Mouse (Mus musculus) stomach, postnatal 0 days (tissue): ENCODE results near the gene Vps52. TPM values are rescaled to one million over a fixed set of nuclear protein-coding genes. Genes with fewer than 3 reads are reported as not detected.
A peak's percentile ranks its signal among the peaks of the same experiment; 100 is the strongest.
"Not testable (repeated sequence)": the region's sequence is repeated elsewhere in the genome, so short reads cannot be mapped to it uniquely, and the experiment has no call there.

Source experiments
- ATAC-seq: fragments of 200-750 bp; cut with Nextera tagmentation; 2 replicates; pipeline ENCODE4 v1.8.0; 2017; ENCODE audit not compliant: low FRiP score, low TSS enrichment
- DNase-seq: peaks from one replicate; pipeline ENCODE4 v3.0.0-alpha.2; 2016; ENCODE audit warnings: low spot score
- H3K27ac ChIP-seq: fragments of 300-500 bp; sonication (generic); replicated peaks from 2 replicates; pipeline ENCODE4 v1.5.1; 2014; ENCODE audit warnings: mild to moderate bottlenecking, control low read depth
- H3K27me3 ChIP-seq: fragments of 300-500 bp; sonication (generic); 2 replicates; pipeline ENCODE4 v1.6.1; 2014; ENCODE audit warnings: low read length; ENCODE audit not compliant: control insufficient read depth, insufficient read depth
- H3K36me3 ChIP-seq: fragments of 300-500 bp; sonication (generic); 2 replicates; pipeline ENCODE4 v1.6.1; 2014; ENCODE audit warnings: low read length, mixed read lengths; ENCODE audit not compliant: control insufficient read depth, insufficient read depth
- H3K4me1 ChIP-seq: fragments of 300-500 bp; sonication (generic); replicated peaks from 2 replicates; pipeline ENCODE4 v1.6.1; 2014; ENCODE audit warnings: antibody characterized with exemption; ENCODE audit not compliant: control insufficient read depth, insufficient read depth
- H3K4me2 ChIP-seq: fragments of 300-500 bp; sonication (generic); replicated peaks from 2 replicates; pipeline ENCODE4 v1.6.1; 2014; ENCODE audit warnings: low read depth, mild to moderate bottlenecking, control low read depth, moderate library complexity
- H3K4me3 ChIP-seq: fragments of 300-500 bp; sonication (generic); 2 replicates; pipeline ENCODE4 v1.5.1; 2014; ENCODE audit warnings: low read depth, low read length, control low read depth
- H3K9ac ChIP-seq: fragments of 300-500 bp; sonication (generic); 2 replicates; pipeline ENCODE4 v1.6.1; 2014; ENCODE audit warnings: mild to moderate bottlenecking, low read length, control low read depth, mixed read lengths
- H3K9me3 ChIP-seq: fragments of 300-500 bp; sonication (generic); 2 replicates; pipeline ENCODE4 v1.6.1; 2016; ENCODE audit warnings: low read length; ENCODE audit not compliant: control insufficient read depth
- CTCF ChIP-seq: IDR thresholded peaks from 2 replicates; pipeline ENCODE4 v1.5.1; 2016; ENCODE audit warnings: antibody characterized with exemption, low read depth, mild to moderate bottlenecking, moderate library complexity
- EP300 ChIP-seq: optimal IDR thresholded peaks from 2 replicates; pipeline ENCODE3; 2016; ENCODE audit warnings: antibody characterized with exemption
- WGBS: fragments of 180-500 bp; shearing (Covaris S2); extraction: QIAGEN DNeasy Blood & Tissue Kit; methylation state at CpG from one replicate; pipeline ENCODE4 v1.1.7; 2014; 5-methylcytosine and 5-hydroxymethylcytosine counted together
- polyA plus RNA-seq: library from polyadenylated mRNA; unstranded; fragments of >200 nt; fragmentation: Nextera tagmentation; extraction: Ambion mirVana; gene quantifications from 2 replicates; pipeline ENCODE4 v1.2.1, GENCODE M21; 2015

Vps52 gene
- polyA plus RNA-seq, 1 experiment from 2014 or later, result 24.7 TPM

- not testable (repeated sequence) for H3K9ac ChIP-seq, H3K27me3 ChIP-seq, ATAC-seq, H3K4me3 ChIP-seq, H3K4me2 ChIP-seq, H3K9me3 ChIP-seq, H3K4me1 ChIP-seq, H3K27ac ChIP-seq, H3K36me3 ChIP-seq
- peak; percentile 85 for TF ChIP-seq CTCF
- 13% methylated on average over 8 of the region's 8 CpGs for WGBS
- DNase-seq, result peak; percentile 58
Observed at GRCm38 (mm10) chr17:33982136-33982535, 26.5 kb downstream of the Vps52 start.

DNA sequence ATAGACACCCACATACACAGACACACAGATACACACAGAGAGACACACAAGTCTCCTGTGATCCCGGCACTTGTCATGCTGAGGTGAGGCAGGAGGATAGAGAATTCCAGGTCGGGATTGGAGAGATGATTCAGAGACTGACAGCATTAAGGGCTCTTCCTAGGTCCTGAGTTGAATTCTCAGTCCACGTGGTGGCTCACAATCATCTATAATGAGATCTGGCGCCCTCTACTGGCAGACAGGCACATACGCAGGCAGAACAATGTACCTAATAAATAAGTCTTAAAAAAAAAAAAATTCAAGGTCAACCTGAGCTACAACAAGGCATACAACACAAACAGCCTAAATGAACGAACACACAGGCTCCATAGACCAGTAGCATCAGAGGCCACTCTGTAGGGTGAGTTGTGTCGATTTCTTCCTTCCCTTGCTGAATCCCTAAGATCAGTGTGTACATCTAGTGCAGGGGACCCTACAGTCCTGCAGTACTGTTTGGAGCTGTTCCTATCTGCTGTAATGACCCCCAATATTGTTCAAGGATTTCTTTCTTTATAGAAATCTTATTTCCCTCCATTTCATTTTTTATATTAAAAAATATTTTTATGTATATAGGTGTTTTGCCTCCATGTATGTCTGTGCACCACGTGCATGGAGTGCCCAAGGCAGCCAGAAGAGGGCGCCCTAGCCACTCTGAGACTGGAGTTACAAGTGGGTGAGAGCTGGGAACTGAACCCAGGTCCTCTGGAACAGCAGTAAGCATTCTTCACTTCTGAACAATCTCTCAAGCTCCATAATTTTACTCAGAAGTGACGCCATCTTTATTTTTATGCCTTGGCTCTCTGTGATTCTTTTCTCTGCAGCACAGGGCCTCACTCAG is 36.4 kb downstream of the Vps52 start:
- DNase-seq (peak; percentile 69), ATAC-seq (peak; percentile 74)
- Histone ChIP-seq H3K9me3 (no peaks in the 10 kb centered on the region), H3K4me1 (no peaks in the 10 kb centered on the region), H3K27me3 (no peaks in the 10 kb centered on the region), H3K9ac (no peak overlapping the region), H3K4me3 (no peak overlapping the region), H3K27ac (no peak overlapping the region), H3K36me3 (no peaks in the 10 kb centered on the region), H3K4me2 (no peak overlapping the region)
- 31% methylated on average over 10 of the region's 10 CpGs for WGBS
- TF ChIP-seq CTCF (peak; percentile 85), EP300 (no peak)

- H3K9ac ChIP-seq, result no peak overlapping the region
- ATAC-seq, result no peak
- H3K4me3 ChIP-seq, result no peak overlapping the region
- TF ChIP-seq CTCF (no peak), EP300 (no peak)
- no peak for DNase-seq
- H3K27me3 ChIP-seq, result no peaks in the 10 kb centered on the region
- no peaks in the 10 kb centered on the region for H3K9me3 ChIP-seq
- no peak overlapping the region for H3K4me2 ChIP-seq
- 92% methylated on average over 8 of the region's 8 CpGs for WGBS
- 0 out of 2 replicates have a peak, but pooled peaks cover 2% of the 10 kb centered on the region for H3K4me1 ChIP-seq
- no peaks in the 10 kb centered on the region for H3K36me3 ChIP-seq
- no peak overlapping the region for H3K27ac ChIP-seq
Observed at GRCm38 (mm10) chr17:33994959-33995358, 39.3 kb downstream of the Vps52 start.

DNA sequence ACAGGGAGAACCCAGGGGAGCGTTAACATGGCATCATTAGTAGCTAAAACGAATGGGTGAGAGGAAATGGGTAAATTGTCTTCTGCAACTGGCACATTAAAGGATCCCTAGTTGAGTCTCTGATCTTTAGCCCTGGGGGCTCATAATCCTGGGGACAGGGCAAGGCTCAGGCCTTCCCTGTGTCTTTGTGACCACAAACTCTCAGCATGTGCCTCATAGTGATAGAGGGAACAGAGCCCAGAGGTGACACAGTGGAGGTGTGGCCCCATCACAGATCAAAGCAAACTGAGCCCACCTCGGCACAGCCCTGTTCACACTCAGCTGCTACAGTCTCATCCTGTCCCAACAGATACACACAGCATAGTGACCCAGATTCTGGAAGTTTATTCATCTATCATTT is 40.0 kb downstream of the Vps52 start:
- TF ChIP-seq EP300 (no peak), CTCF (no peak)
- Histone ChIP-seq H3K27me3 (no peaks in the 10 kb centered on the region), H3K36me3 (no peaks in the 10 kb centered on the region), H3K9me3 (no peaks in the 10 kb centered on the region), H3K27ac (no peak overlapping the region), H3K4me3 (no peak overlapping the region), H3K4me2 (no peak overlapping the region), H3K9ac (no peak overlapping the region), H3K4me1 (0 out of 2 replicates have a peak, but pooled peaks cover 2% of the 10 kb centered on the region)
- 34% methylated on average over 3 of the region's 3 CpGs for WGBS
- no peak for DNase-seq
- ATAC-seq, result no peak

DNA sequence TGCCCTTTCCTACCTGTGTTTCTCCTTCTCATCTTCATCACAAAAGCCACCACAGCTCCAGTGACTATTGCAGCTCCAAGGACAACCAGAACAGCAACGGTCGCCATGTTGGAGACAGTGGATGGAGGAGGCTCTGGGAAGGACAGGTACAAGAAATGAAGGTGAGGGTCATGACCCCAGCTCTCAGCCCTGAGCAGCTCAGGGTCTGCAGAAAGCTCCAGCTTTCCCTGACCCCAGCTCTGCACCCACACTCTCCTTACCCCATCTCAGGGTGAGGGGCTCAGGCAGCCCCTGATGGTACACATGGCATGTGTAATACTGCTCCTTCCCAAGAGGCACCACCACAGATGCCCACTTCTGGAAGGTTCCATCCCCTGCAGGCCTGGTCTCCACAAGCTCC is 41.4 kb downstream of the Vps52 start:
- 96% methylated on average over 2 of the region's 2 CpGs for WGBS
- not testable (repeated sequence) for H3K4me1 ChIP-seq, H3K36me3 ChIP-seq, H3K9me3 ChIP-seq, H3K27ac ChIP-seq, ATAC-seq, H3K27me3 ChIP-seq, H3K9ac ChIP-seq, DNase-seq, H3K4me2 ChIP-seq, H3K4me3 ChIP-seq

- not testable (repeated sequence) for H3K4me1 ChIP-seq, H3K9me3 ChIP-seq, H3K27me3 ChIP-seq, H3K4me3 ChIP-seq, H3K9ac ChIP-seq, DNase-seq, ATAC-seq, H3K4me2 ChIP-seq, H3K36me3 ChIP-seq, H3K27ac ChIP-seq
- WGBS, result 46% methylated on average over 5 of the region's 5 CpGs
Observed at GRCm38 (mm10) chr17:33998697-33999096, 43.1 kb downstream of the Vps52 start.
